Comparison of ENCODE assay signal across 8 mouse cellular contexts in genomic region chr7:45716460-45716857, GRCm38 (mm10). TPM values are rescaled to one million over a fixed set of nuclear protein-coding genes. Genes with fewer than 3 reads are reported as not detected.
DNase-seq lines count a peak whose midpoint lies in the region; ATAC-seq lines count a peak whose summit lies in the region.

No protein-coding gene starts in this region.

- peaks cover 39% of the 10 kb centered on the region for H3K4me1 ChIP-seq in kidney, embryonic 14.5 days (ENCODE audit: control insufficient read depth, insufficient read depth, low read length)
- peaks cover 64% of the 10 kb centered on the region for H3K4me1 ChIP-seq in embryonic facial prominence, embryonic 10.5 days
- H3K4me1 ChIP-seq in hindbrain, embryonic 13.5 days (replicated peaks) = peaks cover 62% of the 10 kb centered on the region
- peaks cover 56% of the 10 kb centered on the region for H3K4me1 ChIP-seq in midbrain, embryonic 13.5 days (replicated peaks)

- H3K4me3 ChIP-seq in kidney, embryonic 14.5 days (ENCODE audit: low read length) = peak overlapping the region; percentile 63
- H3K4me3 ChIP-seq in embryonic facial prominence, embryonic 10.5 days = peak overlapping the region; percentile 70
- peak overlapping the region; percentile 86 for H3K4me3 ChIP-seq in hindbrain, embryonic 13.5 days
- H3K4me3 ChIP-seq in midbrain, embryonic 13.5 days (replicated peaks) = peak overlapping the region; percentile 82

- H3K9ac ChIP-seq in kidney, embryonic 14.5 days (ENCODE audit: low read depth, low read length) = peak overlapping the region; percentile 91; the same call in 1 of the 2 replicates
- H3K9ac ChIP-seq in hindbrain, embryonic 13.5 days = peak overlapping the region; percentile 81
- H3K9ac ChIP-seq in midbrain, embryonic 13.5 days (replicated peaks) = peak overlapping the region; percentile 91

- H3K36me3 ChIP-seq in kidney, embryonic 14.5 days (ENCODE audit: control insufficient read depth, insufficient read depth, low read length) = peaks cover 45% of the 10 kb centered on the region
- H3K36me3 ChIP-seq in embryonic facial prominence, embryonic 10.5 days (replicated peaks) = peaks cover 58% of the 10 kb centered on the region
- H3K36me3 ChIP-seq in hindbrain, embryonic 13.5 days = peaks cover 46% of the 10 kb centered on the region
- peaks cover 46% of the 10 kb centered on the region for H3K36me3 ChIP-seq in midbrain, embryonic 13.5 days

- no peak for DNase-seq in kidney, postnatal 14 days
- DNase-seq in embryonic facial prominence, embryonic 10.5 days (ENCODE audit: low spot score) = no peak
- DNase-seq in urinary bladder, adult 2 months (ENCODE audit: low spot score) = no peak
- no peak for DNase-seq in left cerebral cortex, postnatal 10 days (ENCODE audit: extremely low spot score in 1 of 2, low spot score in 2 of 2)

- ATAC-seq in kidney, embryonic 14.5 days (ENCODE audit: low FRiP score, low TSS enrichment) = no peak
- ATAC-seq in hindbrain, embryonic 13.5 days (ENCODE audit: low FRiP score) = no peak
- no peak for ATAC-seq in midbrain, embryonic 13.5 days
- no peak for ATAC-seq in CD4-positive, CD25-positive, alpha-beta regulatory T cell, adult 4 months

- H3K9me3 ChIP-seq in kidney, embryonic 14.5 days (ENCODE audit: control insufficient read depth, low read length) = no peaks in the 10 kb centered on the region
- no peaks in the 10 kb centered on the region for H3K9me3 ChIP-seq in embryonic facial prominence, embryonic 10.5 days
- no peaks in the 10 kb centered on the region for H3K9me3 ChIP-seq in hindbrain, embryonic 13.5 days
- H3K9me3 ChIP-seq in midbrain, embryonic 13.5 days = no peaks in the 10 kb centered on the region

- H3K4me2 ChIP-seq in kidney, embryonic 14.5 days (replicated peaks; ENCODE audit: low read depth, low read length) = peak overlapping the region; percentile 93
- peak overlapping the region; percentile 94 for H3K4me2 ChIP-seq in hindbrain, embryonic 13.5 days
- peak overlapping the region; percentile 81 for H3K4me2 ChIP-seq in midbrain, embryonic 13.5 days (replicated peaks)

- intact Hi-C loops in left cerebral cortex, postnatal 10 days (cut with DNase I) = no loop called here

- no peak overlapping the region for H3K27ac ChIP-seq in kidney, embryonic 14.5 days (ENCODE audit: low read depth, low read length)
- H3K27ac ChIP-seq in embryonic facial prominence, embryonic 10.5 days (replicated peaks) = no peak overlapping the region
- H3K27ac ChIP-seq in hindbrain, embryonic 13.5 days = no peak overlapping the region
- H3K27ac ChIP-seq in midbrain, embryonic 13.5 days = no peak overlapping the region

- WGBS in kidney, embryonic 14.5 days = 91% methylated on average over 3 of the region's 3 CpGs
- 89% methylated on average over 3 of the region's 3 CpGs for WGBS in embryonic facial prominence, embryonic 10.5 days
- 91% methylated on average over 3 of the region's 3 CpGs for WGBS in hindbrain, embryonic 13.5 days
- 88% methylated on average over 3 of the region's 3 CpGs for WGBS in midbrain, embryonic 13.5 days

- no peaks in the 10 kb centered on the region for H3K27me3 ChIP-seq in kidney, embryonic 14.5 days (ENCODE audit: control insufficient read depth, insufficient read depth, low read length)
- no peaks in the 10 kb centered on the region for H3K27me3 ChIP-seq in embryonic facial prominence, embryonic 10.5 days (replicated peaks; ENCODE audit: low read depth, poor library complexity, severe bottlenecking)
- H3K27me3 ChIP-seq in hindbrain, embryonic 13.5 days = no peaks in the 10 kb centered on the region
- H3K27me3 ChIP-seq in midbrain, embryonic 13.5 days = no peaks in the 10 kb centered on the region

RNA-seq across cellular contexts. Expression of gene Rpl18, which starts 1.2 kb away (rescaled TPM):
- polyA plus RNA-seq in kidney, embryonic 14.5 days (2014; fragmentation: Nextera tagmentation; extraction: Ambion mirVana) = 1,328 and 1,679 TPM in 2 replicates
- polyA plus RNA-seq in embryonic facial prominence, embryonic 10.5 days (2016; fragmentation: Nextera tagmentation; extraction: Ambion mirVana) = 1,168 and 1,206 TPM in 2 replicates
- polyA plus RNA-seq in hindbrain, embryonic 13.5 days (2015; fragmentation: Nextera tagmentation; extraction: Ambion mirVana) = 626 and 633 TPM in 2 replicates
- polyA plus RNA-seq in midbrain, embryonic 13.5 days (2015; fragmentation: Nextera tagmentation; extraction: Ambion mirVana) = 643 and 684 TPM in 2 replicates
- 1,000 to 10,000 TPM; 2,369 to 2,427 TPM for polyA plus RNA-seq in CD4-positive, CD25-positive, alpha-beta regulatory T cell, adult 4 months (2017; shearing (Covaris generic))
- 594 and 906 TPM in 2 replicates for polyA plus RNA-seq in urinary bladder, adult 2 months (2012; rRNA removed)
- 100 to 1,000 TPM; 437 to 456 TPM for total RNA-seq in left cerebral cortex, postnatal 10 days (2021)

RNA-seq across cellular contexts. Expression of gene Sphk2, which starts 1.3 kb away (rescaled TPM):
- 16.8 and 23.9 TPM in 2 replicates for polyA plus RNA-seq in kidney, embryonic 14.5 days (2014; fragmentation: Nextera tagmentation; extraction: Ambion mirVana)
- polyA plus RNA-seq in embryonic facial prominence, embryonic 10.5 days (2016; fragmentation: Nextera tagmentation; extraction: Ambion mirVana) = 41.5 and 42.1 TPM in 2 replicates
- polyA plus RNA-seq in hindbrain, embryonic 13.5 days (2015; fragmentation: Nextera tagmentation; extraction: Ambion mirVana) = 24.1 and 25.0 TPM in 2 replicates
- 24.3 and 27.1 TPM in 2 replicates for polyA plus RNA-seq in midbrain, embryonic 13.5 days (2015; fragmentation: Nextera tagmentation; extraction: Ambion mirVana)
- 10 to 100 TPM; 15.2 to 21.1 TPM for polyA plus RNA-seq in CD4-positive, CD25-positive, alpha-beta regulatory T cell, adult 4 months (2017; shearing (Covaris generic))
- polyA plus RNA-seq in urinary bladder, adult 2 months (2012; rRNA removed) = 22.1 and 25.6 TPM in 2 replicates
- 10 to 100 TPM; 23.0 to 24.6 TPM for total RNA-seq in left cerebral cortex, postnatal 10 days (2021)

RNA-seq across cellular contexts. Expression of gene Fam83e, which starts 4.6 kb away (rescaled TPM):
- 1.2 and 2.1 TPM in 2 replicates for polyA plus RNA-seq in kidney, embryonic 14.5 days (2014; fragmentation: Nextera tagmentation; extraction: Ambion mirVana)
- 1.8 and 2.2 TPM in 2 replicates for polyA plus RNA-seq in embryonic facial prominence, embryonic 10.5 days (2016; fragmentation: Nextera tagmentation; extraction: Ambion mirVana)
- 0.48 and 0.83 TPM in 2 replicates for polyA plus RNA-seq in hindbrain, embryonic 13.5 days (2015; fragmentation: Nextera tagmentation; extraction: Ambion mirVana)
- polyA plus RNA-seq in midbrain, embryonic 13.5 days (2015; fragmentation: Nextera tagmentation; extraction: Ambion mirVana) = 1.0 and 1.3 TPM in 2 replicates
- not detected for polyA plus RNA-seq in CD4-positive, CD25-positive, alpha-beta regulatory T cell, adult 4 months (2017; shearing (Covaris generic))
- 1.3 and 1.5 TPM in 2 replicates for polyA plus RNA-seq in urinary bladder, adult 2 months (2012; rRNA removed)
- total RNA-seq in left cerebral cortex, postnatal 10 days (2021) = under 1 TPM; 0.26 to 0.39 TPM

RNA-seq across cellular contexts. Expression of gene Spaca4, which starts 9.2 kb away (rescaled TPM):
- 0.29 TPM in 1 of 2 replicates, not detected in the other for polyA plus RNA-seq in kidney, embryonic 14.5 days (2014; fragmentation: Nextera tagmentation; extraction: Ambion mirVana)
- polyA plus RNA-seq in embryonic facial prominence, embryonic 10.5 days (2016; fragmentation: Nextera tagmentation; extraction: Ambion mirVana) = 0.22 TPM in 1 of 2 replicates, not detected in the other
- not detected in 2 replicates for polyA plus RNA-seq in hindbrain, embryonic 13.5 days (2015; fragmentation: Nextera tagmentation; extraction: Ambion mirVana)
- not detected in 2 replicates for polyA plus RNA-seq in midbrain, embryonic 13.5 days (2015; fragmentation: Nextera tagmentation; extraction: Ambion mirVana)
- not detected for polyA plus RNA-seq in CD4-positive, CD25-positive, alpha-beta regulatory T cell, adult 4 months (2017; shearing (Covaris generic))
- not detected in 2 replicates for polyA plus RNA-seq in urinary bladder, adult 2 months (2012; rRNA removed)
- total RNA-seq in left cerebral cortex, postnatal 10 days (2021) = not detected

RNA-seq across cellular contexts. Expression of gene Dbp, which starts 11.6 kb away (rescaled TPM):
- polyA plus RNA-seq in kidney, embryonic 14.5 days (2014; fragmentation: Nextera tagmentation; extraction: Ambion mirVana) = 6.6 and 7.7 TPM in 2 replicates
- 3.6 and 4.3 TPM in 2 replicates for polyA plus RNA-seq in embryonic facial prominence, embryonic 10.5 days (2016; fragmentation: Nextera tagmentation; extraction: Ambion mirVana)
- 2.9 and 3.6 TPM in 2 replicates for polyA plus RNA-seq in hindbrain, embryonic 13.5 days (2015; fragmentation: Nextera tagmentation; extraction: Ambion mirVana)
- polyA plus RNA-seq in midbrain, embryonic 13.5 days (2015; fragmentation: Nextera tagmentation; extraction: Ambion mirVana) = 3.4 and 4.0 TPM in 2 replicates
- 1 to 10 TPM; 7.4 to 8.8 TPM for polyA plus RNA-seq in CD4-positive, CD25-positive, alpha-beta regulatory T cell, adult 4 months (2017; shearing (Covaris generic))
- 335 and 503 TPM in 2 replicates for polyA plus RNA-seq in urinary bladder, adult 2 months (2012; rRNA removed)
- 10 to 100 TPM; 40.9 to 51.0 TPM for total RNA-seq in left cerebral cortex, postnatal 10 days (2021)
